ENCODE assay signal across 18 mouse cellular contexts in the genomic region with DNA sequence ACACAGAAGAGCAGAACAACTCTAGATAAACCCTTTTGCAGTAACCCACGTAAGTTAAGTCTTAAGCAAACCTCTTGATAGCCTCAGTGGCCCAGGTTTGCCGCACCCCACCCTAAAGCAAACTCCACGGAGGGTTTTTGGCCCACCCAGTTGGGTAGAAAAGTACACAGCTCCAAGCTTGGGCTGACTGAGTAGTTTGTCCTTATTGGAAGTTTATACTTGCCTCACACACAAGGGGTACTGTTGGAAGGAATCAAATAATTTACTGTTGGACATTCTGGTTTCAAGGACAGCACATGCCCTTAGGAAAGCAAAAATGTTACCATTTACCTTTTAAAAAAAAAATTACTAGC.
DNase-seq lines count a peak whose midpoint lies in the region; ATAC-seq and TF ChIP-seq lines count a peak whose summit lies in the region.
"Had no signal": no experiment of that assay in that cellular context is flagged by ENCODE, and none has a peak within 500 bp of the region (broad histone marks: within the 10 kb centered on the region; RNA-seq: fewer than 3 reads in every experiment).

No protein-coding gene starts in this region.

- H3K4me2 ChIP-seq in heart, embryonic 12.5 days: 0 out of 2 replicates have a peak overlapping the region, but pooled peaks have one; percentile 38
- H3K4me2 ChIP-seq in stomach, postnatal 0 days (replicated peaks; ENCODE audit: low read depth): no peak overlapping the region
- H3K4me2 ChIP-seq: hindbrain, embryonic 12.5 days; midbrain, embryonic 13.5 days had no signal

- TF ChIP-seq EP300 in stomach, postnatal 0 days (optimal IDR thresholded peaks at IDR 0.05): no peak

- no peak overlapping the region for H3K4me3 ChIP-seq in heart, embryonic 12.5 days
- no peak overlapping the region for H3K4me3 ChIP-seq in kidney, adult 2 months (ENCODE audit: insufficient read depth, low read depth, low read length)
- H3K4me3 ChIP-seq in testis, adult 2 months (ENCODE audit: control insufficient read depth, low read depth, low read length): no peak overlapping the region
- H3K4me3 ChIP-seq in stomach, postnatal 0 days (ENCODE audit: low read depth, low read length): no peak overlapping the region
- H3K4me3 ChIP-seq: hindbrain, embryonic 12.5 days; midbrain, embryonic 13.5 days had no signal

- 65% methylated on average over 3 of the region's 3 CpGs for WGBS in heart, embryonic 12.5 days
- WGBS in kidney, adult 2 months: 74% methylated on average over 3 of the region's 3 CpGs
- WGBS in stomach, postnatal 0 days: 59% methylated on average over 3 of the region's 3 CpGs

- intact Hi-C loops in heart, postnatal 10 days (cut with DNase I): no loop called here

- H3K27me3 ChIP-seq in heart, embryonic 12.5 days (replicated peaks): no peaks in the 10 kb centered on the region
- H3K27me3 ChIP-seq in kidney, adult 2 months (replicated peaks; ENCODE audit: control insufficient read depth, insufficient read depth, low read length): no peaks in the 10 kb centered on the region
- H3K27me3 ChIP-seq in testis, adult 2 months (ENCODE audit: control insufficient read depth, insufficient read depth, low read length): no peaks in the 10 kb centered on the region
- no peaks in the 10 kb centered on the region for H3K27me3 ChIP-seq in stomach, postnatal 0 days (ENCODE audit: control insufficient read depth, insufficient read depth, low read length)
- H3K27me3 ChIP-seq: hindbrain, embryonic 12.5 days; midbrain, embryonic 13.5 days; Patski had no signal

- no peak for ATAC-seq in heart, embryonic 12.5 days (ENCODE audit: insufficient number of reproducible peaks, low FRiP score)
- ATAC-seq in stomach, postnatal 0 days (ENCODE audit: low FRiP score, low TSS enrichment): no peak
- ATAC-seq: activated CD4-positive, CD25-positive, alpha-beta regulatory T cell, adult 4 months; intestine, embryonic 16.5 days; midbrain, embryonic 13.5 days; Patski had no signal

- H3K4me1 ChIP-seq in heart, embryonic 12.5 days (replicated peaks): peaks cover 72% of the 10 kb centered on the region
- peaks cover 28% of the 10 kb centered on the region for H3K4me1 ChIP-seq in kidney, adult 2 months (ENCODE audit: control insufficient read depth, insufficient read depth, low read length)
- H3K4me1 ChIP-seq in testis, adult 2 months (ENCODE audit: control insufficient read depth, insufficient read depth, low read length): no peaks in the 10 kb centered on the region
- no peaks in the 10 kb centered on the region for H3K4me1 ChIP-seq in stomach, postnatal 0 days (replicated peaks; ENCODE audit: control insufficient read depth, insufficient read depth)

- H3K9ac ChIP-seq in heart, embryonic 12.5 days: no peak overlapping the region; the same call in 1 of the 2 replicates
- no peak overlapping the region for H3K9ac ChIP-seq in stomach, postnatal 0 days (ENCODE audit: low read length)
- H3K9ac ChIP-seq: liver, postnatal 0 days; midbrain, embryonic 13.5 days had no signal

- peaks cover 33% of the 10 kb centered on the region; the same call in 1 of the 2 replicates for H3K36me3 ChIP-seq in heart, embryonic 12.5 days
- no peaks in the 10 kb centered on the region; the same call in 1 of the 2 replicates for H3K36me3 ChIP-seq in kidney, adult 2 months (ENCODE audit: control insufficient read depth, insufficient read depth, low read length)
- H3K36me3 ChIP-seq in testis, adult 2 months (ENCODE audit: control insufficient read depth, insufficient read depth, low read length): no peaks in the 10 kb centered on the region
- H3K36me3 ChIP-seq in stomach, postnatal 0 days (ENCODE audit: control insufficient read depth, insufficient read depth, low read length): no peaks in the 10 kb centered on the region

- H3K9me3 ChIP-seq in heart, embryonic 12.5 days (replicated peaks): no peaks in the 10 kb centered on the region
- H3K9me3 ChIP-seq in stomach, postnatal 0 days (ENCODE audit: control insufficient read depth, low read length): no peaks in the 10 kb centered on the region
- H3K9me3 ChIP-seq: hindbrain, embryonic 12.5 days; midbrain, embryonic 13.5 days had no signal

- no peak for TF ChIP-seq POLR2A in kidney, adult 2 months (IDR thresholded peaks at IDR 0.05; ENCODE audit: low read depth, low read length)
- TF ChIP-seq POLR2A in testis, adult 2 months (IDR thresholded peaks at IDR 0.05; ENCODE audit: control insufficient read depth, low read depth, low read length): no peak

- no peak for DNase-seq in heart, postnatal 10 days
- no peak for DNase-seq in kidney, adult 2 months
- DNase-seq in kidney, postnatal 10 days: no peak
- DNase-seq in testis, postnatal 10 days (ENCODE audit: low spot score): no peak
- peak; percentile 40 for DNase-seq in stomach, postnatal 0 days (ENCODE audit: low spot score)
- no peak for DNase-seq in thymus, postnatal 25 days
- DNase-seq: gastrocnemius, postnatal 14 days; liver; liver, postnatal 0 days; retina, postnatal 1 day; thymus, postnatal 4 days had no signal

- H3K27ac ChIP-seq in heart, embryonic 12.5 days (ENCODE audit: poor library complexity, severe bottlenecking): peak overlapping the region; percentile 78
- peak overlapping the region; percentile 88 for H3K27ac ChIP-seq in kidney, adult 2 months (ENCODE audit: insufficient read depth, low read depth, low read length)
- peak overlapping the region; percentile 25 for H3K27ac ChIP-seq in testis, adult 2 months (ENCODE audit: control insufficient read depth, insufficient read depth, low read depth, low read length)
- no peak overlapping the region for H3K27ac ChIP-seq in stomach, postnatal 0 days (replicated peaks)
- H3K27ac ChIP-seq: hindbrain, embryonic 12.5 days; midbrain, embryonic 13.5 days had no signal

- no peak for TF ChIP-seq CTCF in kidney, adult 2 months (conservative IDR thresholded peaks at IDR 0.05; ENCODE audit: insufficient read depth, insufficient read length, low read depth, low read length)
- no peak for TF ChIP-seq CTCF in testis, adult 2 months (IDR thresholded peaks at IDR 0.05; ENCODE audit: control insufficient read depth, insufficient read depth, insufficient replicate concordance, low read depth, low read length)
- TF ChIP-seq CTCF in stomach, postnatal 0 days (IDR thresholded peaks at IDR 0.05; ENCODE audit: low read depth): no peak
